Mouse (Mus musculus) MEL-GATA-1-ER (cell line): ENCODE data around the gene Rnf185.
A peak's percentile ranks its signal among the peaks of the same experiment; 100 is the strongest.

ENCODE experiments used
- DNase-seq: peaks from one replicate; pipeline ENCODE4 v3.0.0-alpha.2; 2012; ENCODE audit warnings: low read depth; ENCODE audit errors: extremely low read depth

The Rnf185 gene

DNA sequence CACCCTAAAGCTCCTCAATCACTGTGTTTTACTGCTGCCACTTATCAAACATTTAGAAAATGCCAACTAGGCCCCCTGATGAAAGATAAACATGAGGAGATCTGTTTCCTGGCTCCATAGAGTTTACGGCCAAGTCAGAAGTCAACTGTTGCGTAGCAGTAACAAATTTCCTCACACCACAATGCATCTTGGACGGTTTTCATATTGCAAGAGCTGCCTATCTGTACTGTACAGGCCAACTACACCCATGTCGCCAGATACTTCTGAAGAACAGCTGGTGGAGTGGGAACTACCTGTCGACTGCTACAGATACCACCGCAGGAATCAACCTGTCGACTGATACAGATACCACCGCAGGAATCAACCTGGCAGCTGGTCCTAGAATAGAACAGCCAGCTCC is 7.3 kb downstream of the Rnf185 start:
- no peak for DNase-seq

DNA sequence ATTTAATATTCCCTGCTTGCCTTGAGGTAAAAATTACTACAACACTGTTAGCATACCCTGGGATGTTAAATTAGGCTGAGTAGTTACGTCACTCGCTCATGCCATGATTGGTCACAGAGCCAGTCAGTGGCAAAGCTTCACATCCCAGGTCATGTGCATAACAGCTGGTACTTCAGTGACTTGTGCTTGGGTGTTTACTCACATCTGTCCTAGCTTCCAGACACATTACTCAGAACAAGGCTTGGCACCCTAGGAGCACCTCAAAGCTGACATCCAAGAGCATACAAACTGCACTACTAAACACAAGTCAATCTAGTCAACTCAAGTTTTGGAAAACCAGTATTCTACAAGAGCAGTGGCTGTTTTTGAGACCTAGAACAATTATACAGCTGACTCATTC is 9.1 kb downstream of the Rnf185 start:
- DNase-seq: no peak

DNA sequence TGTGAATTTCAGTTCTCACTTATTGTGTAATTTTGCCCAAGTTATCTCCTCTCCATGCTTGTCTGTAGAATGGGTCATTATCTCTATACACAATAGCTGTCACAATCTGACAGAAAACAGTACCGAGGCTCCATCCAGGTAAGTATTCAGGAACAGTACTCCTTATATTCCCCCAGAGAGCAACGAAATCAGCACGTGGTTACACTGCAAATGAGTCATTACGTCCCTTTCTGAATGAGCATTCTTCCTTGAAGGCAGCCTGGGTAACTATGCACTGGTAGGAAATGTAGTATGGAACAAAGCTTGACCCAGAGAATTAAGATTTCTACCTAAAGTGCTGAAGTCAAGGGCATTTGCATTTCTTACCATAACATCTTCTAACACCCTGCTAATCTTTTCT is 9.5 kb downstream of the Rnf185 start:
- no peak for DNase-seq

DNA sequence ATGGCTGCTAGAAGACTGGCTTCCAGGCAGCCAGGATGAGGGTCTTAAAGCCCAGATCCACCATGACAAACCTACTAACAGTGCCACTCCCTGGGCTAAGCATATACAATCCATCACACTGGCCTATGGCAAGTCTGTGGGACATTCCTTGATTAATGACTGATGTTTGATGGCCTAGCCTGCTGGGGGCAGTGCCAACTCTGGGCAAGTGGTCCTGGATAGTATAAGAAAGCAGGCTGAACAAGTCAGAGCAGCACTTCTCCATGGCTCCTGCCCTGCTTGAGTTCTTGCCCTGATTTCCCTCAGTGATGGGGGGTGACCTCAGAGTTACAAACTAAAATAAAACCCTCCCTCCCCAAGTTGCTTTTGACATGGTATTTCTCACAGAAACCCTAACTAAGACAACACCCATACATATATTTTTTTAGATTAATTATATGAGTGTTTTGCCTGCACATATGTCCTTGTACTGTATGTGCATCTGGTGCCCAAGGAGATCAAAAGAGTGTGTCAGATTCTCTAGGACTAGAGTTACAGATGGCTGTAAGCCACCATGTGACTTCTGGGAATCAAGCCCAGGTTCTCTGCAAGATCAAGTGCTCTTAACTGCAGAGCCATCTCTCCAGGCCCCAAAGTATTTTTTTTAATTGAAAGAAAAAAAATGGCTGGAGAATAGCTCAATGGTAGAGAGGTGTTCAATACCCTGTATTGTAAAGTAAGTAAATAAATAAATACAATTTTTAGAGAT is 10.3 kb downstream of the Rnf185 start:
- no peak for DNase-seq

DNA sequence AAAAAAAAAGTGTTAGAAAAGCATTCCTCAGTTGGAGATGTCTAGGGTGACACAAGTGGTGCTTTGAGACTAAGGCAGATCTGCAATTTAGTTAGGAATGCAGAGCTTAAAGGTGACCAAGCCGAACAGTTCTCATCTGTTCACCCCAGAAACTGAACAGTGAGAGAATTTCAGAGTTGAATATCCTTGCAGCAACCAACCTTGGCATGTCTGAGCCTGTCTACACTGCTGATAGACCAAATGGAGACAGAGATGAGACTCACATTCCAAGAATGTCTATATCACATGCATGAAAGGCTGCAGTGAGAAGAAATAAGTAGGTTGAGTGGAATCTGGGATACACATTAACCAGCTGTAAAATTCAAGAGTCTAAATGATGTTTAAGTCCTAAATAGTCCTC is 14.5 kb downstream of the Rnf185 start:
- DNase-seq: no peak

DNA sequence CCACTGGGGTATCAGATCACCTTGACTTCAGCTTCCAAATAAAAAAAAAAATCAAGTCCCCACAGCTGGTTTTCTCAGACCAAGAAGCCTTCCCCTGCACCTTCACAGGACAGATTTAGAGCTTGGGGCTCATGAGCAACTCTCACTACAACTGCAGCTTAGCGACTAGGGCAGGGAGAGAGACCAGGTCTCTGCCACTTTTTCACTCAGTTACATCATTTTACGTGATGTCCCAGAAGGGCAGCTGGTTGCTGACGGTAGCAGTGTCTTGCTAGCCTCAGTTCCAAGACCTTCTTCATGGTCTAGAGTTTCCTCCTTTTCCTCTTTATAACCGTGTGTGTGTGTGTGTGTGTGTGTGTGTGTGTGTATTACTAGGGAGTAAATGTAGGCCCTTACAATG is 18.4 kb downstream of the Rnf185 start:
- no peak for DNase-seq

DNA sequence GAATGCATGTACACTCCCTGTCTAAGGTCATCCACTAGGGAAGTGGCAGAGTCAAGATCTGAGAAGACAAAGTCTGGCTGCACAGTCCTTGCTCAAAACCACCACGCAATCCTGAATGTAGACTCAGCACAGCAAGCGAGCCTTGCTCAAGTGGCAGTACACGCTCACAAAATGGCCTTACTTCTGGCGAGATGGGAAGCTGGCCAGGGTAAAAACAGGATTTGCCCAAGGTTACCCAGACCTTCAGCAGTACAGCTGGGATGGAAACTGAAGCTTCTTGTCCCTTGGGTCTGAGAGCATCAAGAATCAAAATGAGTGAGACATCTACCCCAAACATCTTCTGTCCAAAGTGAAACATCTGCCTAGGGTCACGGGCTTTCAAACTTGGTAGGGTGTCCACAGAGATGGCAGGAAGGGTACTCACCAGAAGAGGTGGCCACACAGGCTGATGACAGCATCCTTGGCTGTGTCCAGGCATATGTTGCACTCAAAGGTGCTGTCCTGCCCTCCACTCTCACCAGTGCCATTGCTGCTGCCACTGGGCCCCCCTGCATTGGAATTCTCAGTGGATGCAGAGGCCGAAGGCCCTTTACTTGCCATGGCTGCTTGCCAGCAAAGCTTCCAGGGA is 20.1 kb downstream of the Rnf185 start:
- DNase-seq: no peak

DNA sequence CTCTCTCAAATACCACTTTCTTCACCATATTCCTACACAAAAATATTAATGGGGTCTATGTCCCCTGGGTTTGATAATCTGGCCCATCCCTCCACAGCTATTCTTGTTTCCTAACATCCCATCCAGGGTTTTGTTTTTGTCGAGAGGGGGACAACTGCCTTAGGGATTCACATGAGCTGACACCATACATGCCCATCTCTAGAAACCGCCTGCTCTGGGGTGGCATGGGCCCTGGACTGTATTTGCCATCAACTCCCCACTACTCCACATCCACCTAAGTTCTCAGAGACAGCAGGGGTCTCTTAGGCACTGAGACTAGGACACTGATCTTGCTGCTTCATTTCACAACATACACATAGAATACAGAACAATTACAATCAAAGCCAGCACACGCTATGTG is 20.6 kb downstream of the Rnf185 start:
- DNase-seq: no peak

DNA sequence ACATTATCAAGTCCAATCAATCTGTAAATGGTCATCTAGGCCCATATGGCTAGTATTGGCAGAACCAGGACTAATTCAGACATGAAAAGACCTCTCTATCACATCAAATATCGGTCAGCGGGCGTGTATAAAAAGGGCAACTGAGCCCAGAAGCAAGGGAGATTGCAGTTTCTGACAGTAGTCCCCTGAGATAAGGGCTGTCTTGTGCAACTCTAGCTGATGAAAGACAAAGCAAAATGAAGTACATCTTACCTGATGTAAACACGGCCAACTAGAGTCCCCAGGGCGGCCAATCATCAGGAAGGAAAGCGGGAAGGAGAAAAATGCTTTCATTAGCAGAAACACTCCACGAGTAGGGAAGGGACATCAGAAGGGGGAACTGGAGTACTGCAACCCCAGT is 23.5 kb downstream of the Rnf185 start:
- DNase-seq: no peak

DNA sequence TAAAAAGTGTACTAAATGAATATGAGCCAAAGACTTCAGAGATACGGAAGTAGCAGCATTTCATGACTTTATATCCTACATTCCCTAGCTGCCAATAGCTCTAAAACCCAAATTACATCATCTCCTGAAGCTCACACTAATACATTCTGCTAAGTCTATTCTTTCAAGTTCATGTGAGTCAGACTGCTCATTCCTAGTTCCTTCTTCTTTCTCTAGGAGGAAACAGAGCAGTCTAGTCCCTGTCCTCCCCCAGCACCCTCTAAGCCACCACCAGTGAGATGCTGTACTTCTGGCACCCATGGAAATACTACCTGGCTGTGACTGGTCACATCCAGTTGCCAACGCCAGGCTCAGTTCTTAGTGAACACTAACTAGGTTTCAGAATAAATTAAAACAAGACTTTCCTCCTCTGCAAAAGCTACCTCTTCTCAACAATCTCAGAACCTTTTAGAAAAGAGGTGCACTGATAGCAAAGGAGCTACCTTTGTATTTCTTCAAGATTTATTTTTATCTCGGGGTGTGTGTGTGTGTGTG is 24.4 kb downstream of the Rnf185 start:
- DNase-seq: no peak

DNA sequence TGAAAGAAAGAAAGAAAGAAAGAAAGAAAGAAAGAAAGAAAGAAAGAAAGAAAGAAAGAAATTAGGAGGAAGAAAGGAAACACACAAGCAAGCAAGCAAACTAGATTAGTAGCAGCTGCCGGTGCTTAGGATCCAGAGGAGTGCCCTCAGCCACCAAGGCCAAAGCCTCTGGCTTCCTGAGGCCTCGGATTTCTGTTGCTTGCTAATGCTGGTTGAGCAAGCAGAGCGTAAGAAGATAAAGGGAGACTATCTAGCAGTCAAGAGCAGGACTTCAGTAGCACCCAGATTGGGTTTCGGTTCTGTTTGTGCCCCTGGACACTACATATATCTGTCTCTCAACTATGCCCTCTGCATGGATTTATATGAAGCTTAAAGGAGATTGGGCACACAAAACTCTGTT is 29.9 kb downstream of the Rnf185 start:
- DNase-seq: no peak

DNA sequence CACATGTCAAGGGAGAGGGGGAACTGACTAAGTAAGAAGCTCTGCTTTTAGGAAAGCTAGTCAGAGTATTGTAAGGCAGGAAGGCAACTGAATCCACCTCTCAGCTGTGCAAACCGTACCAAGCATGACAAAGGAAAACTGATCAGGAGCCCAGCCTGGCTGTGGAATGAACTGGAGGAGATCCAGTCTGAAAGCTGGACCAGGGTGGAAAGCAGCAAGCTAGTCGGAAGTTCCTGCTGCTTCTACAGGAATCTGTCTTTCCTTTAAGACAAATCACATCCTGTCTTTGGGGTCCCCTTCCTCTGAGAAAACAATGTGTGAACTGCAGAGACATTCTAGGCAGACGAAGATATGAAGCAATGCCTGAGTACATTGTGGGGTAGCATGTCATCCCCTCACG is 33.4 kb downstream of the Rnf185 start:
- no peak for DNase-seq

DNA sequence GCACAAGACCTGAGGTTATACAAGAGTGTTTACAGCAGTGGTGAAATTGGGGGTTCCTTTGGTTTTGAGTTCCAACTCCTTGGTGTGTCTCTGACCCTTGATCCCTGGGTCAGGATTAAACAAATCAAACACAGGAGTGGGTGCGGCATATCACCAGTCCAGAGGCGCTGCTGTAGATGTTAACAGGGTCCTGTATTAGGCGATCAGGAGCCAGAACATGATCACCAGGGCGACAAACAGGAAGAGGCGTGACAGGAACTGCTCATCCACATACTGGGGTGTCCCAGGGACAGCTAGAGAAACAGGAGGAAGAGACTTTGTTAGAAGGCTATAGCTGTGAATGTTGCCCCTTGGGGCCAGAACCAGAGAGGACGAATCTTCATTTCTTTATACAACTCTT is 34.4 kb downstream of the Rnf185 start:
- DNase-seq: no peak

DNA sequence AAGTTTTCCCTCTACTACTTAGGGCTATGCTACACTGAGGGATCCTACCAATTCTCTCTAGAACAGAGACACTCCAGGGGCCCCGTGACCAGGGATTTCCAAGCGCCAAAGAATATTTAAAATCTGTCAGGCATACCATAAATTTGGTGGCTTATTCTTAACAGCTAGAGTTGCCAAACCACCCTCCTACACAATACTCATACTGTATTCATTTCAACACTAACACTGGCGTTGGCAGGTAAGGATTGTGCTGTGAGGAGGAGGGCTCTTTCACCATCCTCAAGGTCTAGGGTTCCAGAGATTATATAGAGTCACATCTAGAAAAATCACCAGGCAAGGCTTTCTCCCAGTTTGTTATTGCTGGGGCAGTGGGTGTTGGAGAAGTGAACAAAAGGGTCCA is 35.8 kb downstream of the Rnf185 start:
- no peak for DNase-seq

DNA sequence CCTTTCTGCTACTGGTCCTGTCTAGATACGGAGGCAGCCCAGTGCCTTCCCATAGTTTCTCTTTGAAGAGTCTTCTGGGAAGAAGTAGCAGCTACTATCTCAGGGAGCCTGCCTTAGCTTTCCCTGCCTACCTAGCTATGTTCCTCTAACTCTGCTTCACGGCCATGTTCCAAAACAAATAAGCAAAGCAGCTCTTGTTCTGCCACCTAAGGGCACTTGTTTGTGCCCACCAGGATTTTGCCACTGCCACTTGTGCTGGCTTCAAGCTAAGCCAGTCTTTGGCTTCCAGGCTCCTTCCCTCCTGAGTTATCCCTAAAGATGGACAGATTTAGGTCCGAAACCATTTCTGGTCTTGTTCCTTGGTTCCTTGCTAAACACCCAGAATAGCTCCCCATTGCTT is 40.1 kb downstream of the Rnf185 start:
- DNase-seq: no peak

DNA sequence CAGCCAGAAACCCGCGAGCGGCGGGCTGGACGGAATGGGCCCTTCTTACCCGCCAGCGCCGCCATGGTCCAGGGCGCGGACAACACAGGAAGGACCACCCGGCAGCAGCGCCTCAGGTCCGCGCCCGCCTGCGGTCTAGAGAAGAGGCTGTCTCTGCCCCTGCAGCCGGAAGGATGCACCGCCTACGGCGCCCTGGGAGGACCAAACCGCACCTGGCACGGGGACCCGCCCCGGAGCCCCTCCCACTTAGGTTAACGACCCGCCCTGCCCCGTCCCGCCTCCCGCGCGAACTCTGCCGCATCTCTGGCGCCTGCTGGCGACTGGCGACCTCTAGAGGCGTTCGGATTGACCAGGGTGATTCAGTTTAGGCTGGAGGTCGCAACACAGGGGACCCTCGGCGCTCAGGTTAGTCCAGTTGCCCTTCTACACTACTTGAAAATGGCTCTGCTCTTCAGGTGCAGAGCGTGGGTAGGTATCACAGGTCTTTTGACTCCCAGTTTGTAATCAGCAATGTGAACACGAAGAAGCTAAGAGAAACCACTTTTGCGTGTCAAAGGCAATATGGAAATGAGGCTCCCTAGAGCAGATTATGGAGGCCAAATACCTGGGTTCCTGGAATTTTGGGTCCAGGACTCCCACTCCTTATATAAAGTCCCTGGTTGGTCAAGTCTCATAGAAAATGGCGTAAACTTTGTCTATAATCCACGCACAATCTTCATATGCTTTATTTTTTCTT is 43.0 kb downstream of the Rnf185 start, which contains the start of gene Limk2:
Gene Limk2, minus strand, starts transcription at position 193 of the 736 bp plus-strand sequence.
- DNase-seq: peak; percentile 75

DNA sequence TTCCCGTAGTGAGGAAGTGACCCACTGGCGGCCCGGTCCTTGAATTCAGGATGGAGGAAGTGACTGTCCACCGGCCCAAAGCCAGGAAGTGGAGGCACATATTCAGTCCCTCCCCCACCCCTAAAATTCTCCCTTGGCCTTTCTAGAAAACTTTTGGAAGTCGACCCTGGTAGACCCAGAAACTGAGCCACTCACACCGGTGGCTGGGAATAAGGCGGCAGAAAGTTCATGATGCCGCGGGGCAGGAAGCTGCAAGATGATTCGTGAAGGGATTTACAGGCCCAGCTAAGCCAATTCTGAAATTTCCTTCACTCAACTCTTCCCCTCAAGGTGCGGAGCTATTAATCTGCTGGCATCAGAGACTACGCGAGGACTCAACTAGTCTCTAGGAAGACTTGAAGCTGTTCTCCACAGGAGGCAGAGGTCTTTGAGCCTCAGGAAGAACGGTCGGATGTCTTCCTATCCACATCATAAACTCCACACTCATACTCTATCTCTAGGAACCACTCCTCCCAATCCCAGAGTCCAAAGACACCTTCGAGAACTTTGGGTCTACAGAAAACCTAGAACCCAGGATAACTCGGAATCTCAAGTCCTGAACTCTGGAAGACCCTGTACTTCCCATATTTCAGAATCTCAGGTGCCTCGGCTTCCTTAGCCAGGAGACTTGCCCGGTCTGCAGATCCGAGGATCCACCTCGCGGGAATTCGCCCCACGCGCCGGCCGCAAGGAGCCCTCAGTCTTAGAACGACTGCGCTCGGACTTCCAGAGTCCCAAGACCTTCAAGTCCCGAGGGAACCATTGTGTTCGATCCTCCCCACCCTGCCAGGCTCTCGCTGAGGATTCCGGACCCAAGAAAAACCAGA is 43.8 kb downstream of the Rnf185 start:
- peak; percentile 15 for DNase-seq

DNA sequence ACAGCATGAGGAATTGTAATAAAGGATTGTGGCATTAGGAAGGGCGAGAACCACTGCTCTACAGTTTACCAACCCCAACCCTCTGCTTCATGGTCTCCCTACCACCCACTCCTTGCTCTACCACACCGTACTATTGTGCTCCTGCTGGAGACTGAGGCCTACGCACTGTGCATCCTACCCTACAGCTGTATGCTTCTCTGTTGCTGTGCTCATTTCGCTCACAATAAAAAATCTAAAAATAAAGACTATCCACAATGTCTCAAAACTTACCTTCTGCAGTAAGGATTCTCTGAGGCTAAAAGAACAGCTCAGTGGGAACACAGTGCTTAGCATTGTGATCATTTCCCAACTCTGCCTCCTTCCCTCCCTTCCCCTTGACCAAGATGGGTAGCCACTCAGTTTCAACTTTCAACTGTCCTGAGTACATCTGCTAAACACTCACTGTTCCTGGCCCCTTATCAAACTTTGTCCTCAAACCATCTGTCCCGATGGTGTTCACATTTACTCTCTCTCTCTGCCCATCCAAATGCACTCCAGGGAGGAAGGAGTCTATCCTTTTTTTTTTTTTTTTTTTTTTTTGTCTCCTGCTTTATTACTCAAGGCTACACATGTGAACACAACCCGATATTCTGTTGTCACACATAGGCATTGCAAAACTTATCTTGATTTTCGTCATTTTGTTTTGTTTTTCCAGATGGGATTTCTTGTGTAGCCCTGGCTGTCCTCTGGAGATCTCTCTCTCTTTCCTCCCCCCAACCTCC is 47.7 kb downstream of the Rnf185 start:
- no peak for DNase-seq

DNA sequence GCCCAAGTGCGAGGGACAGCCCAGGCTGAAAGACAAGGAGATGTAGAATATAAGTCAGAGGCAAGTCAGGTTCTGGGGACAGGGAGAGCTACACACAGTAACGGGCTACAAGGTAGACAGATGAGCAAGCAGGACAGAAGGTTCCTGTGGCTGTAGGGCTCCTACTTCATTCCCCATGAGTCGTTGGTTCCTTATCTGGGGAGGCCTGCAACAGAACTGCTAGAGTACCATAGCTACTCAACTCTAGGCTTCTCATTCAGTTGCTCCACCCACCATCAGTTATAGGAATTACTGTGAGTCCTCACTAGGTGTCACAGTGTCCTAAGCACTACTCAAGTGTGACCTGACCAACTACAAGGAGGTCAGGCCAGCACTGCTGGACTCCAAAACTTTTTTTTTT is 49.1 kb downstream of the Rnf185 start:
- DNase-seq: peak; percentile 49

DNA sequence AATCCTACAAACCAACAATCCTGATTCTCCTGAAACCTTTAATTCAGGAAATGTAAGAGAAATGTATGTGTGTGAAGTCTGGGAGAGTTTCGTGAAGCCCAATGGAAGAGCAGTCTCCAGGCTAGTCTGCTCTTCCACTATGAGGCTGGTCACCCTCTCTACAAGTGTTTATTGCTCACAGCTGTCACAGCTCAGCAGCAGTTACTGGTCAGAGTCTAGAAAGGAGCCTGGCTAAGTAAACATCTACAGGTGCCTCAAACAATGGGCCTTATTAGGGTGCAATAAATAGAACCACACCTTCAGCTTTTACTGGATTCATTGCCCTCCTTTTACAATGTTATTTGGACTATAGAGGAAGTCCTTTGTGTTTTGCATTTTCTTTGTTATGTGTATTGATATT is 53.8 kb downstream of the Rnf185 start:
- DNase-seq: no peak

DNA sequence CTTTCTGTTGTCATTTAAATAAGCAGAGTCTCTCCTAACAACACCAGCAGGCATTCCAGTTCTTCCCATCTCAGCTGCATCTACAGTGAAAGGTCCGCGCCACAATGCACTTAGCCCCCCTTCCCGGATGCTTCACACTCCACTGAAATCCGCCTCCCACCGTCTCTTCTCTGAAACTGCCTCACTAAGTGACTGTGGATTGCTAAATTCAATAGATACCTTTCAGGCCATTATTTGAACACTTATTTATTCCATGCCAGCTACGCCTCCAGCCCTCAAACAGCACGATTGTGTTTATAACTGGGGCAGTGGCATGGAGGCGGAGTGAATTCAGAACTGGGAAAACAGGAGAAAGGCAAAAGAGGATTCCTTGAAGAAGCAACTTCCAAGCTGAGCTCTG is 55.6 kb downstream of the Rnf185 start:
- no peak for DNase-seq
